Mouse (Mus musculus) hematopoietic stem cell, adult 5-6 weeks (primary cell): Measurements from ENCODE around the gene Cspg4. TPM values are rescaled to one million over a fixed set of nuclear protein-coding genes. Genes with fewer than 3 reads are reported as not detected.

Experiments
- ATAC-seq, 2 experiments: fragments of 125-278 bp in 1 of 2; replicated peaks in 1 of 2; 2 replicates each; pipeline ENCODE4 v1.8.0; 2016 to 2017; ENCODE audit warnings: inconsistent platforms in 2 of 2, mild to moderate bottlenecking in 2 of 2, moderate number of reproducible peaks in 2 of 2, low read depth in 1 of 2, moderate TSS enrichment in 1 of 2; ENCODE audit not compliant: low FRiP score in 2 of 2, poor library complexity in 2 of 2, severe bottlenecking in 2 of 2, insufficient read depth in 1 of 2, low TSS enrichment in 1 of 2
- total RNA-seq: library from RNA; stranded (forward); fragments of 172-1452, 232-1000 nt; gene quantifications from 2 replicates; pipeline ENCODE4 v1.2.3, GENCODE M21; 2017

Gene Cspg4
- total RNA-seq, 1 experiment from 2014 or later: not detected

DNA sequence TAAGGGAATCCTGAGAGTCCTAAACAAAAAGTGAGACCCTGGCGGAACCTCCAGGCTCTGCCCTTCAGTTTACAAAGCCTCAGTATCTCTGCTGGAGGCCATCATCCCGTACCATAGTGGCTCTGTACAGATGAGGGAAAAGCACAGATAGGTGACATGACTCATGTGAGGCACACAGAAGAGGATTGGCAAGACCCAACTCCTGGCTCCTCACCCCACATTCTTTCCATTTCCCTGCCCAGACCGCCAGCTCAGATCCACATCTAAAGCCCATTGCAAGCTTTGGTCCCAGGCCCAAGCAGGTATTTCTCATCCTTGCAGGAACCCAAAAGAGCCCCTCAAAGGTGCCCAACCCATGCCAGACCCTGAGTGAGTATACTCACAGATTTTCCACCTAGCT lies 4.8 kb upstream of the Cspg4 start:
- no peak for ATAC-seq

DNA sequence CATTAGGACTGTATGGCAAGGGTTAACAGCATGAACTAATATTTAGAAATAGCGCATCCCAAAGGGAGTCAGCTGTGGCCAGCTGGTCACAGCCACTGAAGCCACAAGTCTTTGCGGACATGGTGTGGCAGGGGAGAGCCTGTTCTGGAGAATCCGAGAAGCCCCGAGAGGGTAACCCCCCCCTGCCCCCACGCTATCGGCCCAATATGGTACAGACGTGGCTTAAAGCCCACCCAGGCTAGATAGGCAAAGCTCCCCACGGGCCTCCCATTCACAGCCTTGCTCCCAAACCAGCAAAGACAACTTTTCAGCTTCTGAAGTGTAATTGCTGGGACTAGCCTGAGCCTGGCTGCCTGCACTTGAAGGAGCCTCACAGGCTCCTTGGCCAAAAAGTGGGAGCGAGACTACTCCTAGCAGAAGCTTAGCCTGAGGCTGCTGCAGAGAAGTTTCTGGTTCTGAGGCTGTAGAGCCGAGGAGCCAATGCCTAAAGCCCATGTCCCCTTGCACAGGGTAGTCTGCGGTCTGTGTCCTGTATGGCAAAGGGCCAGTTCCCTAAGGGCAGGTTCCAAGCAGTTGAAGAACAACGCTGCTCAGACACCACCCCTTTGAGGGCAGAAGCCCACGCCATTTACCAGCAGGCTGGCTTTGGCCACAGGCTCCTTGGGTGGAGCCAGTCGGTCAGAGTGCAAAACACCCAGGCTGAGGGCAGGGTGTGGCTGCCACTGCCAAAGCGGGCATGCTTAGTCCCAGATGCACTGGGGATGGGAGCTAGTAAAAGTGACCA lies 4.2 kb upstream of the Cspg4 start:
- ATAC-seq: no peak

DNA sequence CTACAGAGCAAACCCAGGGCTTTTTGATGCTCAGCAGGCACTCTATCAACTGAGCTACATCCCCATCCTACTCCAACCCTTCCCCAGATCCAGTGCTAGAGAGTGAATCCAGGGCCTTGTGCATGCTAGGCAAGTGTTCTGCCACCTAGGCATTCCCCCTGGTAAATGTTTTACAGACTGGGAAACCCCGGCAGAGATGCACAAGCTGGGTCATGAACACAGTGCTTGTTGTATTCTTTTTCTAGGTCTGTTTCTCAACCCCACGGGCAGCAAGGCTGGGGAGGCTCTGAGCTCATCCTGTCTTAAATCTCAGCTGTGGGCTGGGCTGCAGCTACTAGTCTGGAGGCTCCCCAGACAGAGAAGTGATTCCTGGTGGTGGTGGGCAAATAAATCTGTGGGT lies 2.0 kb upstream of the Cspg4 start:
- no peak for ATAC-seq

DNA sequence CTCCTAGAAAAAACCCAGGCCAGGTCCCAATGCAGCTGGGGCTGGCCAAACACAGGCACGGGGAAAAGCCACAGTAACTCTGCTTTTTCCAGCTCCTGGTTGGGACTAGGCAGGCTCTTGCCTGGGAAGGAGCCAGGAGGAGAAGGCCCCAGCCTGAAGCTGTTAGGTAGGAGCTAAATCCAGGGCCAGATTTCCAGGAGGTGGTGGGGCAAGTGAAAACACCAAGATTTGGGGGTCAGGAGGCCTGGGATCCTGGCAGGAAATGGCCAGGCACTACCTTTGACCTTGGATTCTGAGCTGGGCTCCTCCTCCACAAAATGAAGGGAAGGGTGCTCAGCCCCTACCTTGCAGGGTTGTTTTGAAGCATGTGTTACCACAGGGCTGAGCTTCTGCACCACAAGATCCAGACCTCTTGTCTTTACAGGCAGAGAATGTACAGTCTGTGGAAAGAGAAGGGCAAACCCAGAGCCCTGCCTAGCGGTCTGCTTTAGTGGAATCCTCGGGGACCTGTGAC lies 560 bp upstream of the Cspg4 start, which contains the start of gene Odf3l1:
Odf3l1 (minus strand) TSS at position 464 of the 514 bp plus-strand sequence.
- ATAC-seq: no peak

DNA sequence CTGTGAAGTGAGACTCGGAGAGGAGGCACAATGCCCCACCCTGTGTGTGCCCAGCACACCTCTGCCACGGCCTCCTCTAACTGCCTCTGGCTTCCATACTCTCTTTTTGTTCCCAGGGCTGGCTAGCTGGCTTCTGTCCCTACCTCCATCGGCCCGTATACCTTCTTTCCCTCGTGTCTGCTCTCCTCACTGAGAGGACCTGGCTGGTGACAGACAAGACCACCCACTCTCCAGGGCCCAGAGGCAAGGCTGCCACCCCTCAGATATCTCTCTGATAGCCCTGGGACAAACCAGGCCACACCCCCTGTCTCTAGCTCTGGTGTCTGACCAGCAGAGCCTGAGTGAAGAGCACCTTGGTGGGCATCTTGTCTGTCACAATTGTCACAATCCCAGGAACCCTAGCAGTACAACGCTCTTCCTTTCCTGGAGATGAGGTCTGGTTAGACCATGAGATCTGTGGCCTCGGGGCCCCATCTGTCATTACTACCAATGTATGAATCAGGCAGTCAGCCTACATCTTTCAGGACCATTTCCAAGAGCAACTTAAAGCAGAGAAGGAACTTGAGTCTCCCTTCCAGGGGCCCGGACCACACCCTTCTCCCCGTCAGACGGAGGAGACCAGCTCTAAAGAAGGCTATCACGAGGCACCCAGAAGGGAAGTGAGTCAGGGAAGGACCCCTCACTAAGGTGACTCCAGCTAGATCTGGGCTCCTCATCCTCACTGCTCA lies 1.0 kb downstream of the Cspg4 start:
- no peak for ATAC-seq

DNA sequence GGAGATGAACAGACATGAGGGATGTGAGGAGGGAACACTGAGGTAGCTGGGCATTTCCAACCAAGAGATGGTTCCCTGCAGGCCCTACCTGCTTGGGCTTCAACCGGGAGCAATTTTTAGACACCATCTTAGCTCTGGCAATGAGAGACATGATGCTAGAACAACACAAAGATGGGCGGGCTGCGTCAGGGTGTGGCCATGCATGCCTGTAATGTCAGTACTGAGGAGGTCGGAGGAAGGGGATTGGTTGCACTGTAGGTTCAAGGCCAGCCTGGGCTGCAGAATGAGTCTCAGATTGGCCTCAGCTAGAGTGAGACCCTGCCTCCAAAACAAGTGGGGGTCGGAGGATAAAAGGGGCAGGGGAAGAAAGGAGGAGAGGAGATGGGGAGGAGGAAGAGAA lies 1.6 kb downstream of the Cspg4 start:
- no peak for ATAC-seq

DNA sequence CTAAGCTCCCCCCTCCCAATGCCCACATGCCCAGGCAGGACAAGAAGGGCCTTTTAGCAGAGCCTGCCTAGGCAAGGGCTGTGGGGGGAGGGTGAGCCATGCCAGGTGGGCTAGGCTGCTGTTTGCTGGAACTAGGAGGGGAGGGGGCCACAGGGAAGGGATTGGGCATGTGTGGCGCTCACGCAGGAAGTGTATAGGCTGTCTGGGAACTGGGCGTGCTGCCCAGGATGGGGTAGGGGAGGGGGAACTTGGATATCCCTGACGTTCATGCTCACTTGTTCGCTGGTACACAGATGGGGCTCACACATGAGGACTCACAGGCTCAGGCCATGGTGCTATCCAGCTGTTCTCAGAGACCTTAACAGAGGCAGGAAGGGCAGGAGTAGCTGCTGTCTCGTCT lies 3.5 kb downstream of the Cspg4 start:
- ATAC-seq: no peak; a peak in 1 of 4 replicates

DNA sequence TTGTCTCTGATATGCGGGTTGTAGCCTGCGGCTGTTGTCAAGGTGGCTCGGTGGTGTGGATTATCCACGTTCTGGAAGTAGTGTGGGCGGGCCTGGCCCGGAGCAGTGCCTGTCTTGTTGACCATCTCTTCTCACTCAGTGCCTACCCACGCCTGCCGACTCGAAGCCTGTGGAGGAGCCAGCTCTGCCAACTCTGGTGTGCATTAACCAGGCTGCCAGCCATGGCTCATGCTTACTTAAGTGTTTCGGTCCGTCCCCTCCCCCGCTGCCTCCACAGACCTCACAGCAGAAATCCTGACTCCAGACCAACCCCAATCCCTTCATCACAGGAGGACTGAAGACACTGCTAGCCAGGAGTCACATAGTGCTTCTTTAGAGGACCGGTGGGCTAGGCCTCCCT lies 4.7 kb downstream of the Cspg4 start:
- ATAC-seq: no peak

DNA sequence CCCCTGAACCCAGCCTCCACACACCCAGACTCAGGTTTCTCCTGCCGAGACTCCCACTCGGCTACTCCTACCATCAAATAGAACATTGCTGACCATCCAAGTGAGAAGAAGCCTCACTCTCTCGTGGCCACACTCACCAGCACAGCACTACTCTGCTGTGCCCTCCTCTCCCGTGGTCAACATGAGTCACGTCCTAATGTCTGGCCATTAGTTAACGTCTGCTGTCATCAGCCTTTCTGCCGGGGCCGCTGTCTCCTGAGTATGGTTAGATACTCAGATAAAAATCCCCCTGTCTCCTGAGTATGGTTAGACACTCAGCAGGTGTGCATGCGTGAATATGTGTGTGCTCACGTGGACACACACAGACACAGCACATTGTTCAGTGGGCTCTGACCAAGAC lies 5.9 kb downstream of the Cspg4 start:
- ATAC-seq: no peak

DNA sequence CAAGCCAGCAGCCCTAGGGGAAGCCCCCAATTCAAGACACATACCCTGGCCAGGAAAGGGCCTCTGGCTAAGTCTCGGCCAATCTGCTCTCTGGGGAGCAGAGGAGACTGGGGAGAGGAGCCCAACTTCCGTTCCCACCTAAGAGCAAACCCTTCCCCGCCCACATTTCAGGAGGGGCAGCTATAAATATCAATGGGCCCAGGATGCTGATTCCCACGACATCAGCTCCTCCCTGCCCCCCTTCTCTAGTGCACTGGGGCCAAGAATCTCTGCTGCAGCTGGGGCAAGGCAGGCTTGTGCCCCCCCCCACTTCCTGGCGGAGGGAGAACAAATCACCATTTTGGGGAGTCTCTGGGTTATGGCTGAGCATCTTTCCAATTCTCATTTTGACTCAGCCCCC lies 6.4 kb downstream of the Cspg4 start:
- ATAC-seq: no peak

DNA sequence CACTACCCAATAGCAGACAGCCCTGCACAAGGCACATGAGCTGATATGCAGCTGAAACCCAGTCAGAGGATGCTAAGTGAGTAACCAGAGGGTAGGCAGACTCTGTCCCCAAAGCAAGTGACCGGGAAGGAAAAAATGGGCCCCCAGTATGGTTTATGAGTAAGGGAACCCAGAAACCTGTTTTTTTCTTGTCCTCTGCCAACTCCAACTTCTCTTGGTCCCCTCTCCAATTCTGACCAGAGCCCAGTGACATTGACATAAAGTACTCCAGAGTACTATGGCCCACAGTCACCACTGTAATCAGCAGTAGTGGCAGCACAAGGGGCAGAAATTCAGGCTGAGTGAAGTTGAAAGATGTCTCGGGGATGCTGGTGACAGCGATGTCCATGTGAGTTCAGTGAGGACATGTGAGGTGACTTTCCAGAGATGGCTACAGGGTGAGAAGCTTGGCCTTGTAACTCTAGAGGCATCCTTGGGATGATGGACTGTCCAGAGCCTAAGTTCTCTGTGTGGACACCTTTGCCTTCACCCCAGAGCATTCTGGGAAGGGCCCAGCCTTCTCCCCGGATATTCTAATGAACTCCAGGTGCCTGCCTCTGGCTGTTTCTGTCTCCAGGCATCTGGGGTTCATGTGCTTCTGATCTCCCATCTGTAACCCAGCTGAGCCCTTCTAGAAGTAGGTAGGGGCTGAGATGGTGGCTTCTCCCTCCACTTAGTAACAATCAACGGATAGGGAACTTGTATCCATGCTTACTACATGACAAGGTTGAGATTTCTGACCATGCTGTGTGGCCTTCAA lies 7.5 kb downstream of the Cspg4 start:
- no peak for ATAC-seq

DNA sequence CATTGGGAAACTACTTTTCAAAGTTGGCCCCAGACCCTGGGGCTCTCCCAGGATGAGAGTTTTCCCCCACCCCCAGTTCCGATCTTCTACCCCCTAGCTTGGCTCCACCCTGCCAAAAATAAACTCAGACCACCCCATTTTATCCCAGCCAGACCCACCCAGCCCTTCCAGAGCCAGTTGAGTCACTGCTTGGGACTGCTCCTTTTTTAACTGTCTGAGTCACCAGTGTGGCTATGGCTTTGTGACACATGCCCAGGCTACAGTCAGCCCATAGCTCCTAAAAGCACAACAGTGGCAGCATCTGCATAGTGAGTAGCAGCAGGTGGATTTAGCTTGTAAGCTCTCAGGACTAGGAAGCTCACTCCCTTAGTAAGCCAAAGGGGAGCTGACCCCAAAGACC lies 8.3 kb downstream of the Cspg4 start:
- no peak for ATAC-seq

DNA sequence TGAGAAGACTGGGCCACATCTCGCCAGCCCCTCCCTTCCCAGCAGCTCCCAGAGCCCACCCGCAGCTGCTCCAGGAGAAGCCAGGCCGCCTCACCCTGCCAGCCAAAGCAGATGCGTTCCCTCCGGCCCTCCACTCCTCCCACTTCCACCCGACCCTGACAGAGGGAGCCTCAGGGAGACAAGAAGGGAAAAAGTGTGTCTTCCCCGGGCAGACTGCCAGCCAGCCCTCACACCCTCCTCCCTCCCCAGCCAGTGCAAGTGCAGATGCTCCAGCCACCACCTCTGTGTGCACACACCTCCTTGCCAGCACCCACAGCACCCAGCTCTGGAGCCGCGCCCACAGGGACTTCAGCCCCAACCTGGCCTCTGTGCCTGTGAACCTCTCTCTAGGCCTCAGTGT lies 12.0 kb downstream of the Cspg4 start:
- ATAC-seq: no peak

DNA sequence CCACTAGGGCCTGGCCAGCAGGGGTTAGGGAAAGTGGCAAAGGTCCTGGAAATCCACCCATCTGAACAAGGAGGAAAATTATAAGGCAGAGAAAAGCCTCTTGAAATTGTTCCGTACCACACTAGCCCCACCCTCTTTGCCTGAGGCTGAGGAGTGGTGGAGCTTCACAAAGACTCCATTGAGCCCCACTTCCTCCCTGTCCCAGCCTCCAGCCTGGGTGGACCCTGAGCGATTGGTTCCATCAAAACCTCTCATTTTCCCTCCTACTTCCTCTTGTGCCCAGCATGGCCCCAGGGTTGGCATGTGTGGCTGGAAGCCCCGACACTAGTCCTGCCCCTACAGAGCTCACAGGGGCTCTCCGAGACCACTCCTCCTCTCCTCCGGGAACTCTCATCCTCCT lies 12.5 kb downstream of the Cspg4 start:
- ATAC-seq: no peak

DNA sequence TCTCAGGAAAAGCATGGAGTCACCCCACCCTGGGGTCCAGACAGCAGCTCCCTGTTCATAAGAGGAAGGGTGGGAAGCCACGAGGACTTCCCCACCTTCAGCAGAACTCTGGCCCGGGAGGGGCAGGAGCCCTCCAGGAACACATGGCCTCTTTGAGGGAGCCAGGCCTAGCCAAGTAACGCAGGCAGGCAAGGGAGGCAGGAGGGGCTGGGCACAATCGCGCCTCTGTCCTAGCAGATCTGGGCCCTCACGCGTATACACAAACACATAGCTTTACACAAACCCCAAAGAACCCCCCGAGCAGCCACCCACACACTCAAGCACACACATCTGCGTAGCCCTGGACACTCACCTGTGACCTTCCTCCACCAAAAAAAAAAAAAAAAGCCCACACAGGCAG lies 16.0 kb downstream of the Cspg4 start:
- no peak for ATAC-seq

DNA sequence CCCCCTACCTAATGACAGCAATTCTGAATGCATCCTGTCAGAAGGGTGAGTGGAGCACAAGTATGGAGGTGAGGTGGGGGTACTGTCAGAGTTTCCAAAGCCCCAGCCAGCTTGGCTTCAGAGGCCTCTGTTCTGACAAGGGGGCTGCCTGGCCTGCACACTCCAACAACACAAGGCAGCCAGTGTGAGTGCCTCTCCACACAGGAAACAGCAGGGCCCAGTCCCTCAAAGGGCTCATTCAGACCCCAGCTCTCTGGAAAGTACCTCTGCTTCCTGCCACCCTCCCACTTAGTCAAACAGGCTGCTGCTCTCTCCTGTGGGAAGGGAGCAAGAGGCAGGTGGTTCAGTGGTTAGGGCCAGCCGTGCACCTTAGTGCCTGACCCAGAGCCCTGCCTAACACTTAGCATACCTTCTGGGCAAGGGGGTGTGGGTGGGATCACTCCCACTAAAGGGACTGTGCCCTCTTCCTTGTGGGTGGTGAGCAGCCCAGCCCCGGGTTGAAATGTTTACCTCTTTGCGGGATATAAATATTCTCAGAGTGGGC lies 16.8 kb downstream of the Cspg4 start:
- ATAC-seq: no peak; a peak in 1 of 4 replicates

DNA sequence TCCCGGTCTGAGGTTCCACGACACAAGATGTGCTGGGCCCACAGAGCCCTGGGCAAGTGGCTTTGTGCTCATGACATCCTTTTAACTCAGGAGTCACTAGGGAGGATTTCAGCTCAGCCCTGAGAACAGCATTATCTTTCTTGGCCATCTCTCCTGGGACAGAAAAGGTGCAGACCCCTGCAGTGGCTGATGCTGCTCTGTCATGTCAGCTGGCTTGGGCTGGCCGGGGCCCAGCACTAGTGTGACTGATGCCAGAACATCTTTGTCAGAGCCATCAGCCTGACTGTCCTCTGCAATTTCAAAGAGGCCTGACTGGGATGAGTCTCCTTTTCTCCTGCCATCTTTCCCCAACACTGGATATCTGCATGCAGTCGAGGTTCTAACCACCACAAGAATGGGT lies 17.4 kb downstream of the Cspg4 start:
- ATAC-seq: no peak

DNA sequence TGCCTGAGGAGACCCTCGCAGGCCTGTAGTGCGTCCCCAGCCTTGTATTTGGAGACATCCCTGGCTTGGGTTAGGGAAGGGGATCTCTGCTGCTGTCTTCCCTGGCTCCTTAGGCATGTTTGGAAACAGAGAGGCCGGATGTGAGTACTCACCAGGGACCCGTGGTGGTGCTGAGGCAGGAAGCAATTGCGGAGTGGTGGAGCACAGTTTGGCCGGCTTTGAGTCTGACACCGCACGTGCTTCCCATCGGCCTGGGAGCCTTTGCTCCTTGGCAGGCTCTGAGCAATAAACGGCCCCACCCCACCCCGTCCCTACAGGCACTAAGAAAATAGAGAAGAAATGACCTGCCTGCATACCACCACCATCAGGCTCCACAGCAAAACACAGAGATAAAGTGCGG lies 18.0 kb downstream of the Cspg4 start:
- ATAC-seq: no peak
